Mouse (Mus musculus): ENCODE measurements around the gene Snx1. TPM values are rescaled to one million over a fixed set of nuclear protein-coding genes. Genes with fewer than 3 reads are reported as not detected.
A peak's percentile ranks its signal among the peaks of the same experiment; 100 is the strongest.

Snx1 gene
- polyA plus RNA-seq, 1 experiment from 2014 or later, result 124 TPM

DNA sequence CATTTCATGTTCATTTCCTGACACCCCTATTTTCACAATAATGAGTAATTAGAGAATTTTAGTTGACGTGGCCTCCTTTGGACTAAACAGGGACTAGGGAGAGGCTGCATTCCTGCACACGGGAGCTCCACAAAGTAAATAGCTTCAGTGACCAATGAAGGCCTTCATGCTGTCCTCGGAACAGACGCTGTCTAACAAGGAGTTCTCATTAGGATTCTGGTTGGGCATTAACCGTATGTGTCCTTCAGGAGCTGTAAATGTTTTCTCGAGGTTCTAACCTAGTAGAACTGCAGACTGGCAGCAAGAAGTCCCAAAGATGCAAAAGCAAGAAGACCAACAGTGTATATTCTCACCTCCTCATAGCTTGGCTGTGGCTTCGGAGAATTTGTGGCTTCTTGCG is 21.2 kb downstream of the Snx1 start:
- WGBS, result 89% methylated on average over 8 of the region's 8 CpGs
- H3K4me1 ChIP-seq, result peaks cover 10% of the 10 kb centered on the region
- peaks cover 97% of the 10 kb centered on the region for H3K36me3 ChIP-seq (replicated peaks)
- no peaks in the 10 kb centered on the region for H3K27me3 ChIP-seq (replicated peaks; ENCODE audit: low read depth, poor library complexity, severe bottlenecking)
- no peak for DNase-seq (ENCODE audit: low spot score)
- H3K27ac ChIP-seq (replicated peaks), result no peak overlapping the region
- H3K4me3 ChIP-seq, result no peak overlapping the region
- no peaks in the 10 kb centered on the region for H3K9me3 ChIP-seq

DNA sequence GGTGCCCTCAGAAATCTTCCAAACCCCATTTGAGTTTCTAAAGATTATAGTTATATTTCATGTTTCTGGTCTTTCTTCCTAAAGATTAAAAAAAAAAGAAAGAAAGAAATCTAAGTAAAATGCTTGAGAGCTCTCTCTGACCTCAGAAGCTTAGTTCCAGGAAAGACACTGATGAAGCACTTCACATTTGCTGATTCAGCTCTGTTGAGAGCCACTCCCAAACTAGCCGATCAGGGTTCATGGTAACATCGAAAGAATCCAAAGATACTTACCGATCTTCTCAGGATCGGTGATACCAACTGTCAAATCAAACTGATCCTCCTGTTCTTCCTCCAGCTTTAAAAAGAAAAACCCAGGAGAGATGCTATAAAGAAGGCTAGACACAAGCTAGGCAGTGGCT is 21.8 kb downstream of the Snx1 start:
- Histone ChIP-seq H3K9me3 (no peaks in the 10 kb centered on the region), H3K27ac (replicated peaks) (no peak overlapping the region), H3K36me3 (replicated peaks) (peaks cover 99% of the 10 kb centered on the region), H3K4me3 (no peak overlapping the region), H3K27me3 (replicated peaks; ENCODE audit: low read depth, poor library complexity, severe bottlenecking) (no peaks in the 10 kb centered on the region), H3K4me1 (peaks cover 8% of the 10 kb centered on the region)
- WGBS, result 96% methylated on average over 4 of the region's 4 CpGs
- DNase-seq (ENCODE audit: low spot score), result no peak

GRCm38 (mm10) chr9:66102668-66103067 is 23.7 kb downstream of the Snx1 start:
- DNase-seq (ENCODE audit: low spot score), result no peak
- peaks cover 96% of the 10 kb centered on the region for H3K36me3 ChIP-seq (replicated peaks)
- 79% methylated on average over 6 of the region's 6 CpGs for WGBS
- no peak overlapping the region for H3K4me3 ChIP-seq
- H3K4me1 ChIP-seq, result peaks cover 8% of the 10 kb centered on the region
- H3K27me3 ChIP-seq (replicated peaks; ENCODE audit: low read depth, poor library complexity, severe bottlenecking), result no peaks in the 10 kb centered on the region
- H3K27ac ChIP-seq (replicated peaks), result no peak overlapping the region
- no peaks in the 10 kb centered on the region for H3K9me3 ChIP-seq

- no peaks in the 10 kb centered on the region for H3K27me3 ChIP-seq (replicated peaks; ENCODE audit: low read depth, poor library complexity, severe bottlenecking)
- peaks cover 8% of the 10 kb centered on the region for H3K4me1 ChIP-seq
- DNase-seq (ENCODE audit: low spot score), result no peak
- H3K9me3 ChIP-seq, result no peaks in the 10 kb centered on the region
- H3K36me3 ChIP-seq (replicated peaks), result peaks cover 96% of the 10 kb centered on the region
- H3K4me3 ChIP-seq, result no peak overlapping the region
- 49% methylated on average over 8 of the region's 8 CpGs for WGBS
- no peak overlapping the region for H3K27ac ChIP-seq (replicated peaks)
Measured at GRCm38 (mm10) chr9:66101577-66101976, 24.8 kb downstream of the Snx1 start.

DNA sequence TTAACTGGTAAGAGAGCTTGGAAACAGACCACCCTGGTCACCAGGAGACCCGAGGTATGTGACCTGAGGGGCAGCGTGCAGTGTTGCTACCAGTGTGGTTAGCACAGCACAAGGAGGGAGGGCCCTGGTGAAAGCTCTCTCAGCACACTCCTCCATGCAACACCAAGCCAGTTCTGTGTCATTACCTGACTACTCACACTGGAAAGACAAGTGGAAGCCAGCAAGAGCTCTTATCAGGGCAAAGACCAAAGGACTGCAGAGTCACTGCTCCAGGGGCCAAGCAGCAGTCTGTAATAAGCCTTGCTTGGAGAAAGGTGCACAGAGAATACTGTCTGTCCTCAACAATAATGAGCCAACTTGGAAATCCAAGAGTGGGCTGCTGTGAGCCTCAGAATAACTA is 33.7 kb downstream of the Snx1 start:
- no peak overlapping the region for H3K27ac ChIP-seq (replicated peaks)
- peaks cover 31% of the 10 kb centered on the region for H3K4me1 ChIP-seq
- no peak overlapping the region for H3K4me3 ChIP-seq
- WGBS, result 74% methylated on average over 2 of the region's 2 CpGs
- no peaks in the 10 kb centered on the region for H3K9me3 ChIP-seq
- no peak for DNase-seq (ENCODE audit: low spot score)
- peaks cover 99% of the 10 kb centered on the region for H3K36me3 ChIP-seq (replicated peaks)
- H3K27me3 ChIP-seq (replicated peaks; ENCODE audit: low read depth, poor library complexity, severe bottlenecking), result no peaks in the 10 kb centered on the region

DNA sequence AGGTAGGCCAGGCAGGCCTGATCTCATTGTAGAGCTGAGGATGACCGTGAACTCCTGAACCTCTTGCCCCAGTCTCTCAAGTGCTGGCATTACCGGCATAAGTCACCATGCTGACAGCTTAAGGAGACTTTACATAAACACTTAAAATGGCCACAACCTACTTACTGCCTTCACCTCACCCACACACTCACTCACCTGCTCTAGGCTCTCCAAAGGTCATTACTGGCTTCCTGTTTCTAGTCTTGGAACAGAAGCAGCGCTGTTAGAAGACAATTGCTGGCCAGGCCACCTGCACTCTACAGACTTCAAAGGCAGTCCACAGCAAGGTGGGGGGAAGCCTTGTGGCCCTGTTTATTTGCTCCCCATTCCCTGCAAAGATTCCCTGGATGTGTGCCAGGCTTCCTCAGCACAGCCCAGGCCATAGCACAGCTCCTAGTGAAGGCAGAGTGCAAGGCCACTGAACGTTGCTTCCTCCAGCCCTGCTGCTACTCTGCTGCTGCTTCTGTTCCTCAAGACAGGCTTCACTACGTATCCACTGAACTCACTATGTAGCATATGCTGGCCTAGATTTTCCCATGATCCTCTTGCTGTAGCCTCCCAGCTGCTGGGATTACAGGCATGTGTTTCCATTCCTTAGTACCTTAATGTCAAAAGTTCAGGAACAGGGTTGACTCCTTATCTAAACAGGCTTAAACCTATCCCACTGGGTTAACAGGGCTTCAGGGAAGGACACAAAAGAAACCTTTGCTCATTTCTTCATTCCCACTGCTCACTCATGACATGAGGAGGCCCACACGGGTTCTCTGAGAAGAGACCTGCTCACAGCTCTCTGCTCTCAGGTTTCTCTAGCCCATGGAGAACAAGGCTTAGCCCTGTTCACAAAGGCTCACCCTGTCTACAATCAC is 34.8 kb downstream of the Snx1 start:
- Histone ChIP-seq H3K27ac (replicated peaks) (0 out of 2 replicates have a peak overlapping the region, but pooled peaks have one; percentile 15), H3K4me1 (peaks cover 31% of the 10 kb centered on the region), H3K9me3 (no peaks in the 10 kb centered on the region), H3K36me3 (replicated peaks) (peaks cover 99% of the 10 kb centered on the region), H3K27me3 (replicated peaks; ENCODE audit: low read depth, poor library complexity, severe bottlenecking) (no peaks in the 10 kb centered on the region), H3K4me3 (no peak overlapping the region)
- DNase-seq (ENCODE audit: low spot score), result no peak
- 74% methylated on average over 6 of the region's 6 CpGs for WGBS

GRCm38 (mm10) chr9:66090593-66091244 is 35.7 kb downstream of the Snx1 start:
- peaks cover 31% of the 10 kb centered on the region for H3K4me1 ChIP-seq
- no peak overlapping the region for H3K27ac ChIP-seq (replicated peaks)
- no peak overlapping the region for H3K4me3 ChIP-seq
- H3K27me3 ChIP-seq (replicated peaks; ENCODE audit: low read depth, poor library complexity, severe bottlenecking), result no peaks in the 10 kb centered on the region
- no peaks in the 10 kb centered on the region for H3K9me3 ChIP-seq
- no peak for DNase-seq (ENCODE audit: low spot score)
- 93% methylated on average over 13 of the region's 13 CpGs for WGBS
- peaks cover 99% of the 10 kb centered on the region for H3K36me3 ChIP-seq (replicated peaks)

- H3K27me3 ChIP-seq (replicated peaks; ENCODE audit: low read depth, poor library complexity, severe bottlenecking), result no peaks in the 10 kb centered on the region
- no peak overlapping the region for H3K27ac ChIP-seq (replicated peaks)
- peaks cover 31% of the 10 kb centered on the region for H3K4me1 ChIP-seq
- WGBS, result 33% methylated on average over 4 of the region's 4 CpGs
- H3K9me3 ChIP-seq, result no peaks in the 10 kb centered on the region
- no peak overlapping the region for H3K4me3 ChIP-seq
- DNase-seq (ENCODE audit: low spot score), result peak; percentile 71
- peaks cover 86% of the 10 kb centered on the region for H3K36me3 ChIP-seq (replicated peaks)
Measured at GRCm38 (mm10) chr9:66088411-66088810, 38.0 kb downstream of the Snx1 start.

DNA sequence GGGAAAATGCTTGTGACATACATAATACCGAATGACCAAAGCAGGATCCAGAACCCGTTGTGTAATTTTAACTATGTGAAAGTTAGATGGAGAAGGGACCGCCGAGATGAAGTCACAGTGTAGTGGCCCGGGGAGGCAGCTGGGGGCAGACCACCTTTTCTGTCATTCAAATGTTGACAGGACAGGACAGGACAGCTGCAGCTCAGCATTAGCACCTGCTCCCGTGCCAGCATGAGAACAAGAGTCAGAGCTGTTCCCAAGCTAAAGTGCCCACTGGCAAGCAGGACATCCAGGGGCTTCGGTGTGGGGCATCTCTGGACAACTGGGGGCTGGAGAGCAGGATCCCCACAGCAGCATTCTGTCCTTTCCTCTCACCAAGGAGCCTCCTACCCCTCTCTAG is 39.3 kb downstream of the Snx1 start:
- DNase-seq (ENCODE audit: low spot score), result no peak
- WGBS, result 93% methylated on average over 7 of the region's 7 CpGs
- Histone ChIP-seq H3K36me3 (replicated peaks) (peaks cover 72% of the 10 kb centered on the region), H3K4me1 (peaks cover 22% of the 10 kb centered on the region), H3K4me3 (no peak overlapping the region), H3K27ac (replicated peaks) (no peak overlapping the region), H3K27me3 (replicated peaks; ENCODE audit: low read depth, poor library complexity, severe bottlenecking) (no peaks in the 10 kb centered on the region), H3K9me3 (no peaks in the 10 kb centered on the region)

DNA sequence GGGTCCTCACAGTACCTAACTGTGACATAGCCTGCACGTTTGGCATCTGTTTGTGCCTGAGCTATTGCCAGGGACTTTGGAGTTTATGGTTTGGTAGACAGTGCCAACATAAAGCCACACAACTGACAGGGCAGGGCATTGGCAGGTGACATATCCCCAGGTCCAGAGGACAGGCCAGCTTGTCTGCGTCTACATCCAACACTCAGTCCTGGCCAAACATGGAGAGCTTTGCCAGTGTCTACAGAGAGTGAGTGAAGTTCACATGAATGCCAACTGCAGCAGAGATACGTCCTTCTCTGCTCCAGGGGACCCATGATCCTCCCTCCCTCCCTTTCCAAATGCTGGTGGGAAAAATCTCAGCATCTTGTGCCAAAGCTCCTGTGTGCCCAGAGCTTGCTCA is 42.2 kb downstream of the Snx1 start:
- H3K27me3 ChIP-seq (replicated peaks; ENCODE audit: low read depth, poor library complexity, severe bottlenecking), result no peaks in the 10 kb centered on the region
- no peak overlapping the region for H3K27ac ChIP-seq (replicated peaks)
- peaks cover 15% of the 10 kb centered on the region for H3K4me1 ChIP-seq
- WGBS, result 89% methylated on average over 3 of the region's 3 CpGs
- no peak for DNase-seq (ENCODE audit: low spot score)
- H3K4me3 ChIP-seq, result no peak overlapping the region
- no peaks in the 10 kb centered on the region for H3K9me3 ChIP-seq
- peaks cover 44% of the 10 kb centered on the region for H3K36me3 ChIP-seq (replicated peaks)

DNA sequence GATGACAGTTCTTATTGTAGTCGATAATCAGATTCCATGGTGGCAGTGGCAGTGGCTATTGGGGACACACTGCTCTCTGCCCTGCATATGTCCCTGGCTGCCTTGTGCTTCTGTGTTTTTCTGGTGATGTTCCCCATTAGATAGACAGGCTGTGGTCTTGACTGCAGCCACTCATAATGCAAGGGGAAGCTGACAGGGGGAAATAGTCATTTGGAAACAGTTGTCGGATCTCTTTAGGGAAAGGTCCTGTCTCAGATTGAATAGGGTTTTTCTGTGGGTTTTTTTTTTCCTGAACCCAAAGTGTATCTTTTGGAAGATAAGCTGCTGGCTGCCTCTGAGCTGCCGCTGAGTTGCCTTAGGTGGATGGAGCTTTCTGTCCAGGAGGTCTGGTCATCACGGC is 44.4 kb downstream of the Snx1 start:
- Histone ChIP-seq H3K36me3 (replicated peaks) (peaks cover 22% of the 10 kb centered on the region), H3K4me3 (no peak overlapping the region), H3K9me3 (no peaks in the 10 kb centered on the region), H3K27me3 (replicated peaks; ENCODE audit: low read depth, poor library complexity, severe bottlenecking) (no peaks in the 10 kb centered on the region), H3K4me1 (peaks cover 16% of the 10 kb centered on the region), H3K27ac (replicated peaks) (no peak overlapping the region)
- no peak for DNase-seq (ENCODE audit: low spot score)
- 85% methylated on average over 4 of the region's 4 CpGs for WGBS

- no peak overlapping the region for H3K27ac ChIP-seq (replicated peaks)
- H3K4me3 ChIP-seq, result no peak overlapping the region
- H3K4me1 ChIP-seq, result peaks cover 16% of the 10 kb centered on the region
- DNase-seq (ENCODE audit: low spot score), result no peak
- no peaks in the 10 kb centered on the region for H3K27me3 ChIP-seq (replicated peaks; ENCODE audit: low read depth, poor library complexity, severe bottlenecking)
- H3K36me3 ChIP-seq (replicated peaks), result peaks cover 12% of the 10 kb centered on the region
- no peaks in the 10 kb centered on the region for H3K9me3 ChIP-seq
- WGBS, result 83% methylated on average over 3 of the region's 3 CpGs
Measured at GRCm38 (mm10) chr9:66080804-66081459, 45.5 kb downstream of the Snx1 start.
